Mouse (Mus musculus) forebrain, embryonic 12.5 days (tissue): Measurements from ENCODE around the gene Akirin2. TPM values are rescaled to one million over a fixed set of nuclear protein-coding genes. Genes with fewer than 3 reads are reported as not detected.
A peak's percentile ranks its signal among the peaks of the same experiment; 100 is the strongest.

ENCODE experiments used
- ATAC-seq: fragments of 200-750 bp; cut with Nextera tagmentation; 2 replicates; pipeline ENCODE4 v1.8.0; 2017; ENCODE audit warnings: moderate TSS enrichment; ENCODE audit not compliant: low FRiP score
- H3K27ac ChIP-seq: fragments of 300-500 bp; sonication (generic); 2 replicates; pipeline ENCODE4 v1.5.1; 2016; ENCODE audit warnings: mild to moderate bottlenecking
- H3K27me3 ChIP-seq: fragments of 300-500 bp; sonication (generic); 2 replicates; pipeline ENCODE4 v1.6.1; 2016; ENCODE audit warnings: mild to moderate bottlenecking
- H3K36me3 ChIP-seq: fragments of 300-500 bp; sonication (generic); replicated peaks from 2 replicates; pipeline ENCODE4 v1.6.1; 2016; ENCODE audit warnings: mild to moderate bottlenecking
- H3K4me1 ChIP-seq: fragments of 300-500 bp; sonication (generic); 2 replicates; pipeline ENCODE4 v1.6.1; 2016
- H3K4me2 ChIP-seq: fragments of 300-500 bp; sonication (generic); 2 replicates; pipeline ENCODE4 v1.6.1; 2016; ENCODE audit warnings: mild to moderate bottlenecking, moderate library complexity
- H3K4me3 ChIP-seq: fragments of 300-500 bp; sonication (generic); replicated peaks from 2 replicates; pipeline ENCODE4 v1.5.1; 2016; ENCODE audit warnings: mild to moderate bottlenecking
- H3K9ac ChIP-seq: fragments of 300-500 bp; sonication (generic); 2 replicates; pipeline ENCODE4 v1.6.1; 2016; ENCODE audit warnings: mild to moderate bottlenecking
- H3K9me3 ChIP-seq: fragments of 300-500 bp; sonication (generic); 2 replicates; pipeline ENCODE4 v1.6.1; 2016
- WGBS: fragments of 180-500 bp; shearing (Covaris S2); methylation state at CpG from one replicate; pipeline ENCODE4 v1.1.7; 2016; 5-methylcytosine and 5-hydroxymethylcytosine counted together
- polyA plus RNA-seq: library from polyadenylated mRNA; unstranded; fragments of >200 nt; fragmentation: Nextera tagmentation; extraction: Ambion mirVana; gene quantifications from 2 replicates; pipeline ENCODE4 v1.2.1, GENCODE M21; 2016

The Akirin2 gene
- polyA plus RNA-seq, 1 experiment from 2014 or later: 118 TPM

GRCm38 (mm10) chr4:34606658-34607057 is 55.9 kb downstream of the Akirin2 start:
- Histone ChIP-seq H3K9me3 (no peaks in the 10 kb centered on the region), H3K4me1 (no peaks in the 10 kb centered on the region), H3K9ac (no peak overlapping the region), H3K27ac (no peak overlapping the region), H3K4me2 (no peak overlapping the region), H3K4me3 (no peak overlapping the region), H3K36me3 (peaks cover 46% of the 10 kb centered on the region), H3K27me3 (no peaks in the 10 kb centered on the region)
- WGBS: 96% methylated on average over 10 of the region's 10 CpGs
- ATAC-seq: no peak

- peak overlapping the region; percentile 80 for H3K4me3 ChIP-seq
- no peaks in the 10 kb centered on the region for H3K9me3 ChIP-seq
- peak overlapping the region; percentile 88 for H3K4me2 ChIP-seq
- peak overlapping the region; percentile 89 for H3K9ac ChIP-seq
- H3K4me1 ChIP-seq: peaks cover 23% of the 10 kb centered on the region
- ATAC-seq: no peak
- peaks cover 4% of the 10 kb centered on the region for H3K36me3 ChIP-seq
- H3K27ac ChIP-seq: no peak overlapping the region
- 77% methylated on average over 6 of the region's 6 CpGs for WGBS
- no peaks in the 10 kb centered on the region for H3K27me3 ChIP-seq
Observed at GRCm38 (mm10) chr4:34613571-34614145, 62.9 kb downstream of the Akirin2 start.

GRCm38 (mm10) chr4:34614630-34615094 is 63.9 kb downstream of the Akirin2 start, which contains the start of the genes Orc3 and Rars2:
TSS of gene Orc3 (minus strand) at chr4:34614944.
TSS of gene Rars2 (plus strand) at chr4:34614957.
- peaks cover 23% of the 10 kb centered on the region for H3K4me1 ChIP-seq
- WGBS: under 1% methylated on average over 38 of the region's 42 CpGs
- H3K9me3 ChIP-seq: no peaks in the 10 kb centered on the region
- H3K9ac ChIP-seq: peak within 1 kb of the TSS; percentile 89
- peak within 1 kb of the TSS; percentile 80 for H3K4me3 ChIP-seq
- peak; percentile 98 for ATAC-seq
- peak within 1 kb of the TSS; percentile 88 for H3K4me2 ChIP-seq
- H3K36me3 ChIP-seq: peaks cover 2% of the 10 kb centered on the region
- H3K27ac ChIP-seq: peak within 1 kb of the TSS; percentile 85
- no peaks in the 10 kb centered on the region for H3K27me3 ChIP-seq

GRCm38 (mm10) chr4:34615303-34615702 is 64.6 kb downstream of the Akirin2 start:
- Histone ChIP-seq H3K27ac (no peak overlapping the region), H3K4me1 (peaks cover 23% of the 10 kb centered on the region), H3K4me3 (peak overlapping the region; percentile 80), H3K27me3 (no peaks in the 10 kb centered on the region), H3K4me2 (peak overlapping the region; percentile 88), H3K36me3 (no peaks in the 10 kb centered on the region), H3K9ac (peak overlapping the region; percentile 89), H3K9me3 (no peaks in the 10 kb centered on the region)
- ATAC-seq: peak; percentile 10; the same call in 1 of the 2 replicates
- 4% methylated on average over 13 of the region's 13 CpGs for WGBS

- Histone ChIP-seq H3K4me1 (peaks cover 23% of the 10 kb centered on the region), H3K9me3 (no peaks in the 10 kb centered on the region), H3K36me3 (no peaks in the 10 kb centered on the region), H3K4me3 (peak overlapping the region; percentile 80), H3K4me2 (peak overlapping the region; percentile 88), H3K27me3 (no peaks in the 10 kb centered on the region), H3K9ac (peak overlapping the region; percentile 89; the same call in 1 of the 2 replicates), H3K27ac (no peak overlapping the region)
- 36% methylated on average over 8 of the region's 8 CpGs for WGBS
- no peak for ATAC-seq
Observed at GRCm38 (mm10) chr4:34616146-34616545, 65.4 kb downstream of the Akirin2 start.

Other genes starting within 250 kb of the Akirin2 start
- 118 and 120 TPM in 2 replicates for gene Orc3, start 64.0 kb downstream of the Akirin2 start, polyA plus RNA-seq
- 76.0 and 83.7 TPM in 2 replicates for gene Rars2, start 64.0 kb downstream of the Akirin2 start, polyA plus RNA-seq
- gene Slc35a1, start 136.5 kb downstream of the Akirin2 start, polyA plus RNA-seq: 50.2 and 50.8 TPM in 2 replicates
- gene Cfap206, start 179.3 kb downstream of the Akirin2 start, polyA plus RNA-seq: 1.4 and 1.8 TPM in 2 replicates
- gene Gm136, start 205.3 kb downstream of the Akirin2 start, polyA plus RNA-seq: not detected in 2 replicates
- 49.9 and 50.2 TPM in 2 replicates for gene Smim8, start 227.5 kb downstream of the Akirin2 start, polyA plus RNA-seq